Mouse (Mus musculus): ENCODE measurements around the gene Exd1. TPM values are rescaled to one million over a fixed set of nuclear protein-coding genes. Genes with fewer than 3 reads are reported as not detected.

Exd1 gene
- polyA plus RNA-seq, 1 experiment from 2014 or later, result 0.27 TPM

DNA sequence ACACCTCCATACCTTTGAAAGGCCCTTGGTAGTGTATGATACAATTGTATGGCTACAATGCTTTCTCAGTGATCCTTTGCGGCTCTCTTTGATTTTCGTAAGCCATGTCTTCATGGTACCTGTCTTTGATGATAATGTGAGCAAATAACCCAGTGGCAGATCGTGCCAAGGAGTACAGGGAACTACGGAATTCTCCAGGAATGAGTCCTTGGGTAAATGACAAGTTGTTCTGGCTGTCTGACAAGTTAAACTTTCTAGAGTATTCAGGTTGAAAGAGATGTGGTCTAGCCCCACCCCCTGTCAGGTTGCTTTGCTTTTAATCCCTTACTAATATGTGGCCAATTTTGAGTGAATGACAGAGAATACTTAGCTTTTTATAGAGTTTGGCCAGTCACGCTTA, 1.3 kb upstream of the Exd1 start:
- H3K9ac ChIP-seq (ENCODE audit: low read depth, low read length), result no peak overlapping the region
- peak overlapping the region; percentile 72 for H3K4me2 ChIP-seq
- no peaks in the 10 kb centered on the region for H3K27me3 ChIP-seq (ENCODE audit: control insufficient read depth, insufficient read depth, low read length)
- H3K4me1 ChIP-seq (ENCODE audit: control insufficient read depth, insufficient read depth, low read length), result peaks cover 5% of the 10 kb centered on the region; the same call in 1 of the 2 replicates
- ATAC-seq (replicated peaks; ENCODE audit: insufficient number of reproducible peaks, low FRiP score, low TSS enrichment), result no peak
- H3K9me3 ChIP-seq (replicated peaks; ENCODE audit: control insufficient read depth, low read length), result no peaks in the 10 kb centered on the region
- H3K4me3 ChIP-seq (ENCODE audit: low read depth, low read length), result no peak overlapping the region
- H3K36me3 ChIP-seq (ENCODE audit: control insufficient read depth, insufficient read depth, low read length), result no peaks in the 10 kb centered on the region
- 68% methylated on average over 5 of the region's 5 CpGs for WGBS (ENCODE audit: insufficient replicate concordance)
- H3K27ac ChIP-seq (ENCODE audit: low read depth, low read length), result no peak overlapping the region

DNA sequence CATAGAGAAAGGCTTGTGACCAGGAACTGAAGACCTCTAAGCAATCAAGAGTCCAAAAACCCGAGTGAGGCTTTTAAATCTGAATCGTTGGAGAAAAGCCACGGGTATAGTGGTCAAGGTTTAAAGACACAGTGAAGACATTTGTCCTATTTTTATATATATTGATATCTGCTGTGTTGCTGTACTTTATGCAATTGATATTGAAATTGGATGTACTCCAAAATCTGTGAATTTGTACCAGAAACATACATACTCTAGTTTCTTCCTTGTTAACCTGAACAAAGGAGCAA, 889 bp upstream of the Exd1 start:
- peak overlapping the region; percentile 72 for H3K4me2 ChIP-seq
- H3K4me3 ChIP-seq (ENCODE audit: low read depth, low read length), result peak overlapping the region; percentile 83
- no peak overlapping the region for H3K27ac ChIP-seq (ENCODE audit: low read depth, low read length)
- peak overlapping the region; percentile 83 for H3K9ac ChIP-seq (ENCODE audit: low read depth, low read length)
- WGBS (ENCODE audit: insufficient replicate concordance), result 14% methylated on average over 3 of the region's 3 CpGs
- H3K9me3 ChIP-seq (replicated peaks; ENCODE audit: control insufficient read depth, low read length), result no peaks in the 10 kb centered on the region
- no peaks in the 10 kb centered on the region for H3K27me3 ChIP-seq (ENCODE audit: control insufficient read depth, insufficient read depth, low read length)
- peaks cover 5% of the 10 kb centered on the region; the same call in 1 of the 2 replicates for H3K4me1 ChIP-seq (ENCODE audit: control insufficient read depth, insufficient read depth, low read length)
- H3K36me3 ChIP-seq (ENCODE audit: control insufficient read depth, insufficient read depth, low read length), result no peaks in the 10 kb centered on the region
- ATAC-seq (replicated peaks; ENCODE audit: insufficient number of reproducible peaks, low FRiP score, low TSS enrichment), result no peak

DNA sequence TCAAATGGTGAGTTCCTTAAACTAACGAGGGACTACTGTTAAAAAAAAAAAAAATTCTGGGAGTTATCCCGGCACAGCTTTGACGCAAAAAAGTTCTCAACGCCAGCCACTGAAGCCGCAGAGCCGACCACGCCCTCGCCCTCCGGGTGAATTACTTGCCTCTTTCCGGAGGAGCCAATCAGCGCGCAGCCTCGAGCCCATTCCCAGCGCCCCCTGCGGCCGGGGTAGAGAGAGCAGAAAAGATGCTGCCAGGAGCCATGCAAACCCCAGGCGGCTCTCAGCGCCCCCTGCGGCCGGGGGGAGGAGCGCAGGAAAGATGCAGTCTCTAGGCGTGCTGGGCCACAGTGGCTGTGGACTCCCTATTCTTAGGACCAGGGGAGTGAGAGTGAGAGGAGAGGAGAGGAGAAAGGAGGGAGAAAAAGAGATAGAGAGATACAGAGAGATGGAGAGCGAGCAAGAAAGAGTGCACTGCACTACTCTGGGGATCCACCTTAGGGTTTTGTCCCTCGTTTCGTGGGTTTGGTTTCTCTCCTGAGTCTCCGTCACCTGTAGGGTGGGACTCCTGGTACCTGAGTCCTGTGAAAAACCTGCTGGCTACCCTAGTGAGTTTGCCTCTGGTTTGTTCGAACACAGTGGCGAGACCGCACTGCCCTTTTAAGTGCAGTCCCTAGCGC, 442 bp downstream of the Exd1 start:
- peak; percentile 71 for ATAC-seq (replicated peaks; ENCODE audit: insufficient number of reproducible peaks, low FRiP score, low TSS enrichment)
- peak overlapping the region; percentile 83 for H3K4me3 ChIP-seq (ENCODE audit: low read depth, low read length)
- H3K27ac ChIP-seq (ENCODE audit: low read depth, low read length), result peak overlapping the region; percentile 82
- no peaks in the 10 kb centered on the region for H3K27me3 ChIP-seq (ENCODE audit: control insufficient read depth, insufficient read depth, low read length)
- H3K4me1 ChIP-seq (ENCODE audit: control insufficient read depth, insufficient read depth, low read length), result peaks cover 5% of the 10 kb centered on the region; the same call in 1 of the 2 replicates
- H3K4me2 ChIP-seq, result peak overlapping the region; percentile 79
- 1% methylated on average over 30 of the region's 30 CpGs for WGBS (ENCODE audit: insufficient replicate concordance)
- no peaks in the 10 kb centered on the region for H3K9me3 ChIP-seq (replicated peaks; ENCODE audit: control insufficient read depth, low read length)
- peak overlapping the region; percentile 60 for H3K9ac ChIP-seq (ENCODE audit: low read depth, low read length)
- H3K36me3 ChIP-seq (ENCODE audit: control insufficient read depth, insufficient read depth, low read length), result no peaks in the 10 kb centered on the region

DNA sequence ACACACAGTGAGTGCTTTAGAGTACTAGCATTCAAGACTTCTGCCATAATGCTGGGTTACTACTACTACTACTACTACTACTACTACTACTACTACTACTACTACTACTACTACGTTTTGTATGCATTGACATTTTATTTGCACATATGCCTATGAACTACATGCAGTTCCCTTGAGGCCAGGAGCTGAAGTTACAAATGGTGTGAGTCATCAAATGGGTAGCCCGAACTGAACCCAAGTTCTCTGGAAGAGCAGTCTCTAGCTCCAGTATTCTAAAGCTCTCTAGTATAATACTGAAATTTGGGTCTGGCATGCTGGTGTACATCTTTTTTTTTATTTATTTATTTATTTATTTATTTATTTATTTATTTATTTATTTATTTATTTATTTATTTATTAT, 3.8 kb downstream of the Exd1 start:
- H3K4me1 ChIP-seq (ENCODE audit: control insufficient read depth, insufficient read depth, low read length), result peaks cover 2% of the 10 kb centered on the region; the same call in 1 of the 2 replicates
- no peak overlapping the region for H3K4me2 ChIP-seq
- no peak for ATAC-seq (replicated peaks; ENCODE audit: insufficient number of reproducible peaks, low FRiP score, low TSS enrichment)
- H3K27ac ChIP-seq (ENCODE audit: low read depth, low read length), result no peak overlapping the region
- no peak overlapping the region for H3K4me3 ChIP-seq (ENCODE audit: low read depth, low read length)
- no peaks in the 10 kb centered on the region for H3K36me3 ChIP-seq (ENCODE audit: control insufficient read depth, insufficient read depth, low read length)
- H3K27me3 ChIP-seq (ENCODE audit: control insufficient read depth, insufficient read depth, low read length), result no peaks in the 10 kb centered on the region
- H3K9me3 ChIP-seq (replicated peaks; ENCODE audit: control insufficient read depth, low read length), result no peaks in the 10 kb centered on the region
- WGBS (ENCODE audit: insufficient replicate concordance), result 66% methylated on average over 2 of the region's 2 CpGs
- no peak overlapping the region for H3K9ac ChIP-seq (ENCODE audit: low read depth, low read length)

DNA sequence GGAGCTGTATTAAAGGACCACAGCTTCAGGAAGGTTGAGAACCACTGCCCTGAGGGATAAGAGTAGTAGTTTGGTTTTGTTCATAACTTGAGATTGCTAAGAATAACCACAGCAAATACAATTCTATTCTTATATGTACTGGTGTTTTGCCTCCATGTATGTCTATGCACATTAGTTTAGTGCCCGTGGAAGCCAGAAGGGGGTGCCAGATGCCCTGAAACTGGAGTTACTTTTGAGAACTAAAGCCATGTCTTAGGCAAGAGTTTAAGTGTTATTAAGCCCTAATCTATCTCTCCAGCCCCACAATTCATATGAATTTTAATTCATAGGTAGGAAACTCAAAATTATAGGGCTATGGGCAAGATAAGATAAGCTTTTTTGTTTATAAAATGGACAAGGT, 5.3 kb downstream of the Exd1 start:
- WGBS (ENCODE audit: insufficient replicate concordance), result 15% methylated on average over 1 of the region's 1 CpGs
- Histone ChIP-seq H3K4me2 (no peak overlapping the region), H3K27me3 (ENCODE audit: control insufficient read depth, insufficient read depth, low read length) (no peaks in the 10 kb centered on the region), H3K4me1 (ENCODE audit: control insufficient read depth, insufficient read depth, low read length) (no peaks in the 10 kb centered on the region), H3K9ac (ENCODE audit: low read depth, low read length) (no peak overlapping the region), H3K9me3 (replicated peaks; ENCODE audit: control insufficient read depth, low read length) (no peaks in the 10 kb centered on the region), H3K27ac (ENCODE audit: low read depth, low read length) (no peak overlapping the region), H3K36me3 (ENCODE audit: control insufficient read depth, insufficient read depth, low read length) (no peaks in the 10 kb centered on the region), H3K4me3 (ENCODE audit: low read depth, low read length) (no peak overlapping the region)
- ATAC-seq (replicated peaks; ENCODE audit: insufficient number of reproducible peaks, low FRiP score, low TSS enrichment), result no peak

DNA sequence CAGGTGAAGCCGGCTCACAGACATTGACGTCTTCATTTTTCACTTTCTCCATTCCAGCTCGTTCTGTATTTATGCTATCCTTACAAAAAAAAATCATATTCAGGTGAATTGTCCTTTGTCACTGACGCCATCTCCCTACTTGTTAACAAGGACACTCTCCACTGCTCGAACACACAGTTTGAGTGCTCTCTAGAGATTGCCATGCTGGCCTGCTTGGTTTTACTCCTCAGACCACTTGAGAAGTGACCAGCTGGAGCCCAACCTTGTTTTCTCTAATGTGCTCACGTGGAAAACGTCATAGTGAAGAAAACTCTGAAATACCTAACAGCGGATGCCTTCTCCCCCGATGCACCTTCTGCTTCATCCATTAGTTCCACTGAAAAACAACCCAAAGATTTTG, 8.6 kb downstream of the Exd1 start:
- H3K36me3 ChIP-seq (ENCODE audit: control insufficient read depth, insufficient read depth, low read length), result no peaks in the 10 kb centered on the region
- WGBS (ENCODE audit: insufficient replicate concordance), result 70% methylated on average over 9 of the region's 9 CpGs
- H3K4me1 ChIP-seq (ENCODE audit: control insufficient read depth, insufficient read depth, low read length), result no peaks in the 10 kb centered on the region
- H3K9ac ChIP-seq (ENCODE audit: low read depth, low read length), result no peak overlapping the region
- no peaks in the 10 kb centered on the region for H3K9me3 ChIP-seq (replicated peaks; ENCODE audit: control insufficient read depth, low read length)
- no peak for ATAC-seq (replicated peaks; ENCODE audit: insufficient number of reproducible peaks, low FRiP score, low TSS enrichment)
- H3K27me3 ChIP-seq (ENCODE audit: control insufficient read depth, insufficient read depth, low read length), result no peaks in the 10 kb centered on the region
- H3K4me3 ChIP-seq (ENCODE audit: low read depth, low read length), result no peak overlapping the region
- no peak overlapping the region for H3K27ac ChIP-seq (ENCODE audit: low read depth, low read length)
- no peak overlapping the region for H3K4me2 ChIP-seq

DNA sequence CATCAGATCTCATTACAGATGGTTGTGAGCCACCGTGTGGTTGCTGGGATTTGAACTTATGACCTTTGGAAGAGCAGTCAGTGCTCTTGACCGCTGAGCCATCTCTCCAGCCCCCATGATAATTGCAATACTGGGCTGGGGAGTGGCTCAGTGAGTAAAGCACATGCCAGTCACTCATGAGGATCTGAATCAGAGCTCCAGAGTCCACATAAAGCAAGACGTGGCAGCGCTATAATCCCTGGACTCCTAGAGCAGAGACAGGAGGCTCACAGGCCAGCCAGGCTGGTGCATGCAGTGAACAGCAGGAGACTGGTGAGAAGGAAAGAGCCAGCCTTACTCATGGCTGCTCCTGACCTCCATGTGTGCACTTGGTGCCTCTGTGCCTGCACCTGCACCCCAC, 22.0 kb downstream of the Exd1 start:
- Histone ChIP-seq H3K27ac (ENCODE audit: low read depth, low read length) (no peak overlapping the region), H3K4me3 (ENCODE audit: low read depth, low read length) (no peak overlapping the region), H3K9me3 (replicated peaks; ENCODE audit: control insufficient read depth, low read length) (no peaks in the 10 kb centered on the region), H3K36me3 (ENCODE audit: control insufficient read depth, insufficient read depth, low read length) (no peaks in the 10 kb centered on the region), H3K9ac (ENCODE audit: low read depth, low read length) (no peak overlapping the region), H3K4me1 (ENCODE audit: control insufficient read depth, insufficient read depth, low read length) (no peaks in the 10 kb centered on the region), H3K4me2 (no peak overlapping the region), H3K27me3 (ENCODE audit: control insufficient read depth, insufficient read depth, low read length) (no peaks in the 10 kb centered on the region)
- 47% methylated on average over 4 of the region's 4 CpGs for WGBS (ENCODE audit: insufficient replicate concordance)
- ATAC-seq (replicated peaks; ENCODE audit: insufficient number of reproducible peaks, low FRiP score, low TSS enrichment), result no peak

DNA sequence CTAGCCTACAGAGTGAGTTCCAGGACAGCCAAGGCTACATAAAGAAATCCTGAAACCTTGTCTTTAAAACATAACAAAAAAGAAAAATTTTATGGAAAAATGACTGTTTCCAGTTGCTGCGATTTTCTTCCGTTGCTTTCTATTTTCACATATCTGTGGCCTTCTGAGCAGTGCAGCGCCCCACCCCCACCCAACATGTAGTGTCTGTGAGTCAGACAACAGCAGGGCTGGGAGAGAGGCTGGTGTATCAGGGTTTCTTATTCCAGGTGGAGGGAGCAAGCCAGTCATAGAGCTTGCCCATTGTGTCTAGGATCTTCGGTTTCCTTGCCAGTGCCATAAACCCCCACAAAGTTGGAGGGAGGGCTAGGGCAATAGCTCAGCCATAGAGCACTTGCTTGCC, 23.6 kb downstream of the Exd1 start:
- H3K27ac ChIP-seq (ENCODE audit: low read depth, low read length), result no peak overlapping the region
- H3K4me1 ChIP-seq (ENCODE audit: control insufficient read depth, insufficient read depth, low read length), result no peaks in the 10 kb centered on the region
- ATAC-seq (replicated peaks; ENCODE audit: insufficient number of reproducible peaks, low FRiP score, low TSS enrichment), result no peak
- H3K9ac ChIP-seq (ENCODE audit: low read depth, low read length), result no peak overlapping the region
- no peaks in the 10 kb centered on the region for H3K36me3 ChIP-seq (ENCODE audit: control insufficient read depth, insufficient read depth, low read length)
- WGBS (ENCODE audit: insufficient replicate concordance), result 65% methylated on average over 4 of the region's 4 CpGs
- H3K27me3 ChIP-seq (ENCODE audit: control insufficient read depth, insufficient read depth, low read length), result no peaks in the 10 kb centered on the region
- no peak overlapping the region for H3K4me2 ChIP-seq
- H3K9me3 ChIP-seq (replicated peaks; ENCODE audit: control insufficient read depth, low read length), result no peaks in the 10 kb centered on the region
- no peak overlapping the region for H3K4me3 ChIP-seq (ENCODE audit: low read depth, low read length)

DNA sequence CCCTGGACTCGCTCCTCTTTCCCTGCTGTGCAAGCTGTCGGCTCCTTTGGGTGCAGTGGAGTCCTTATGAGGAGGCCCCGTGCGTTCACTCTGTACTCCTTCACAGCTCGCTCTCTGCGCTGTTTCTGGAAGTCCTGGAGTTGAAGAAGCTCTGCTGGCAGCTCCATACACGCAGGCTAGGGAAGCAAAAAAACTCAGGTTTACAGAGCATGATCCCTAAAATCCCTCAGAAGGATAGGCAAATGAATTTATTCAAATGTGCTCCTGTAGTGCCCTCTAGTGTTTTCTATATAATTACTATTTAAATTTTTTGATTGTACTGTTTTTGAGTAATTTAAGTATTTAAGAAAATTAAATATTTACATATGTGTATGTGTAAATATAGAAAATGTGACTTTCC, 26.9 kb downstream of the Exd1 start:
- ATAC-seq (replicated peaks; ENCODE audit: insufficient number of reproducible peaks, low FRiP score, low TSS enrichment), result no peak
- no peaks in the 10 kb centered on the region for H3K9me3 ChIP-seq (replicated peaks; ENCODE audit: control insufficient read depth, low read length)
- H3K9ac ChIP-seq (ENCODE audit: low read depth, low read length), result no peak overlapping the region
- H3K4me2 ChIP-seq, result no peak overlapping the region
- no peak overlapping the region for H3K4me3 ChIP-seq (ENCODE audit: low read depth, low read length)
- no peaks in the 10 kb centered on the region for H3K27me3 ChIP-seq (ENCODE audit: control insufficient read depth, insufficient read depth, low read length)
- no peaks in the 10 kb centered on the region for H3K4me1 ChIP-seq (ENCODE audit: control insufficient read depth, insufficient read depth, low read length)
- H3K36me3 ChIP-seq (ENCODE audit: control insufficient read depth, insufficient read depth, low read length), result no peaks in the 10 kb centered on the region
- 57% methylated on average over 7 of the region's 7 CpGs for WGBS (ENCODE audit: insufficient replicate concordance)
- H3K27ac ChIP-seq (ENCODE audit: low read depth, low read length), result no peak overlapping the region

Data from heart, embryonic 11.5 days (tissue).